Mouse (Mus musculus): ENCODE measurements around the gene Sspo.

The Sspo gene

GRCm38 (mm10) chr6:48446896-48447295 lies 1.1 kb upstream of the Sspo start:
- H3K36me3 ChIP-seq (ENCODE audit: insufficient read depth, low read length), result no peaks in the 10 kb centered on the region
- peaks cover 82% of the 10 kb centered on the region for H3K27me3 ChIP-seq (ENCODE audit: insufficient read depth, low read length)

GRCm38 (mm10) chr6:48448527-48448926 lies 498 bp downstream of the Sspo start:
- Histone ChIP-seq H3K4me3 (replicated peaks; ENCODE audit: low read length) (no peak overlapping the region), H3K36me3 (ENCODE audit: insufficient read depth, low read length) (no peaks in the 10 kb centered on the region), H3K27me3 (ENCODE audit: insufficient read depth, low read length) (peaks cover 79% of the 10 kb centered on the region), H3K9me3 (ENCODE audit: low read length) (no peaks in the 10 kb centered on the region), H3K4me1 (replicated peaks; ENCODE audit: low read depth, low read length) (peaks cover 12% of the 10 kb centered on the region)
- TF ChIP-seq NANOG (IDR thresholded peaks at IDR 0.05; ENCODE audit: borderline replicate concordance, low read length) (no peak), CTCF (conservative IDR thresholded peaks at IDR 0.05; ENCODE audit: low read length) (no peak), POU5F1 (IDR thresholded peaks at IDR 0.05; ENCODE audit: borderline replicate concordance, low read length) (no peak)

More at GRCm38 (mm10) chr6:48446896-48447295, 1.1 kb upstream of the Sspo start:
- Histone ChIP-seq H3K4me3 (replicated peaks; ENCODE audit: low read length) (no peak overlapping the region), H3K4me1 (replicated peaks; ENCODE audit: low read depth, low read length) (peaks cover 18% of the 10 kb centered on the region), H3K9me3 (ENCODE audit: low read length) (peaks cover 7% of the 10 kb centered on the region)
- TF ChIP-seq NANOG (IDR thresholded peaks at IDR 0.05; ENCODE audit: borderline replicate concordance, low read length), result no peak
- no peak for TF ChIP-seq POU5F1 (IDR thresholded peaks at IDR 0.05; ENCODE audit: borderline replicate concordance, low read length)
- TF ChIP-seq CTCF (conservative IDR thresholded peaks at IDR 0.05; ENCODE audit: low read length), result no peak

GRCm38 (mm10) chr6:48452151-48452550 lies 4.1 kb downstream of the Sspo start:
- no peak overlapping the region for H3K4me3 ChIP-seq (replicated peaks; ENCODE audit: low read length)
- H3K9me3 ChIP-seq (ENCODE audit: low read length), result no peaks in the 10 kb centered on the region
- no peak for TF ChIP-seq NANOG (IDR thresholded peaks at IDR 0.05; ENCODE audit: borderline replicate concordance, low read length)
- TF ChIP-seq POU5F1 (IDR thresholded peaks at IDR 0.05; ENCODE audit: borderline replicate concordance, low read length), result no peak
- no peak for TF ChIP-seq CTCF (conservative IDR thresholded peaks at IDR 0.05; ENCODE audit: low read length)
- no peaks in the 10 kb centered on the region for H3K4me1 ChIP-seq (replicated peaks; ENCODE audit: low read depth, low read length)
- no peaks in the 10 kb centered on the region for H3K36me3 ChIP-seq (ENCODE audit: insufficient read depth, low read length)
- peaks cover 85% of the 10 kb centered on the region for H3K27me3 ChIP-seq (ENCODE audit: insufficient read depth, low read length)

- TF ChIP-seq NANOG (IDR thresholded peaks at IDR 0.05; ENCODE audit: borderline replicate concordance, low read length) (no peak), POU5F1 (IDR thresholded peaks at IDR 0.05; ENCODE audit: borderline replicate concordance, low read length) (no peak), CTCF (conservative IDR thresholded peaks at IDR 0.05; ENCODE audit: low read length) (no peak)
- no peak overlapping the region for H3K4me3 ChIP-seq (replicated peaks; ENCODE audit: low read length)
- peaks cover 5% of the 10 kb centered on the region for H3K4me1 ChIP-seq (replicated peaks; ENCODE audit: low read depth, low read length)
- no peaks in the 10 kb centered on the region for H3K9me3 ChIP-seq (ENCODE audit: low read length)
- peaks cover 81% of the 10 kb centered on the region for H3K27me3 ChIP-seq (ENCODE audit: insufficient read depth, low read length)
- no peaks in the 10 kb centered on the region for H3K36me3 ChIP-seq (ENCODE audit: insufficient read depth, low read length)
Observed at GRCm38 (mm10) chr6:48452771-48453170, 4.7 kb downstream of the Sspo start.

GRCm38 (mm10) chr6:48464966-48465679 lies 17.1 kb downstream of the Sspo start:
- peaks cover 11% of the 10 kb centered on the region for H3K9me3 ChIP-seq (ENCODE audit: low read length)
- no peaks in the 10 kb centered on the region; the same call in 1 of the 2 replicates for H3K4me1 ChIP-seq (replicated peaks; ENCODE audit: low read depth, low read length)
- H3K4me3 ChIP-seq (replicated peaks; ENCODE audit: low read length), result no peak overlapping the region
- H3K36me3 ChIP-seq (ENCODE audit: insufficient read depth, low read length), result no peaks in the 10 kb centered on the region
- TF ChIP-seq NANOG (IDR thresholded peaks at IDR 0.05; ENCODE audit: borderline replicate concordance, low read length), result no peak
- no peak for TF ChIP-seq POU5F1 (IDR thresholded peaks at IDR 0.05; ENCODE audit: borderline replicate concordance, low read length)
- no peak for TF ChIP-seq CTCF (conservative IDR thresholded peaks at IDR 0.05; ENCODE audit: low read length)
- H3K27me3 ChIP-seq (ENCODE audit: insufficient read depth, low read length), result peaks cover 59% of the 10 kb centered on the region

GRCm38 (mm10) chr6:48466715-48467114 lies 18.7 kb downstream of the Sspo start:
- H3K4me3 ChIP-seq (replicated peaks; ENCODE audit: low read length), result no peak overlapping the region
- H3K36me3 ChIP-seq (ENCODE audit: insufficient read depth, low read length), result no peaks in the 10 kb centered on the region
- H3K4me1 ChIP-seq (replicated peaks; ENCODE audit: low read depth, low read length), result no peaks in the 10 kb centered on the region; the same call in 1 of the 2 replicates
- H3K27me3 ChIP-seq (ENCODE audit: insufficient read depth, low read length), result peaks cover 46% of the 10 kb centered on the region
- peaks cover 11% of the 10 kb centered on the region for H3K9me3 ChIP-seq (ENCODE audit: low read length)
- TF ChIP-seq CTCF (conservative IDR thresholded peaks at IDR 0.05; ENCODE audit: low read length), result no peak
- no peak for TF ChIP-seq NANOG (IDR thresholded peaks at IDR 0.05; ENCODE audit: borderline replicate concordance, low read length)

GRCm38 (mm10) chr6:48467490-48467889 lies 19.5 kb downstream of the Sspo start:
- no peaks in the 10 kb centered on the region; the same call in 1 of the 2 replicates for H3K4me1 ChIP-seq (replicated peaks; ENCODE audit: low read depth, low read length)
- H3K36me3 ChIP-seq (ENCODE audit: insufficient read depth, low read length), result no peaks in the 10 kb centered on the region
- peaks cover 11% of the 10 kb centered on the region for H3K9me3 ChIP-seq (ENCODE audit: low read length)
- H3K4me3 ChIP-seq (replicated peaks; ENCODE audit: low read length), result no peak overlapping the region
- H3K27me3 ChIP-seq (ENCODE audit: insufficient read depth, low read length), result peaks cover 42% of the 10 kb centered on the region
- TF ChIP-seq POU5F1 (IDR thresholded peaks at IDR 0.05; ENCODE audit: borderline replicate concordance, low read length), result no peak
- TF ChIP-seq NANOG (IDR thresholded peaks at IDR 0.05; ENCODE audit: borderline replicate concordance, low read length), result no peak
- TF ChIP-seq CTCF (conservative IDR thresholded peaks at IDR 0.05; ENCODE audit: low read length), result no peak

- H3K36me3 ChIP-seq (ENCODE audit: insufficient read depth, low read length), result no peaks in the 10 kb centered on the region
- H3K27me3 ChIP-seq (ENCODE audit: insufficient read depth, low read length), result peaks cover 63% of the 10 kb centered on the region
- no peaks in the 10 kb centered on the region for H3K4me1 ChIP-seq (replicated peaks; ENCODE audit: low read depth, low read length)
- no peak overlapping the region for H3K4me3 ChIP-seq (replicated peaks; ENCODE audit: low read length)
- peaks cover 5% of the 10 kb centered on the region; the same call in 1 of the 2 replicates for H3K9me3 ChIP-seq (ENCODE audit: low read length)
- no peak for TF ChIP-seq NANOG (IDR thresholded peaks at IDR 0.05; ENCODE audit: borderline replicate concordance, low read length)
- TF ChIP-seq CTCF (conservative IDR thresholded peaks at IDR 0.05; ENCODE audit: low read length), result no peak
- no peak for TF ChIP-seq POU5F1 (IDR thresholded peaks at IDR 0.05; ENCODE audit: borderline replicate concordance, low read length)
Observed at GRCm38 (mm10) chr6:48470739-48471138, 22.7 kb downstream of the Sspo start.

Data from E14TG2a.4 (cell line).